Mouse (Mus musculus): ENCODE measurements at regions not wholly inside any gene's neighbourhood (a gene's known extent, or its start where the extent isn't known, plus 50 kb on each side); places are given as distances from the start of the nearest gene placed in this dataset.
A peak's percentile ranks its signal among the peaks of the same experiment; 100 is the strongest.

GRCm38 (mm10) chr7:124455659-124456058, 473.0 kb downstream of the Hs3st4 start:
- no peak for DNase-seq (ENCODE audit: inconsistent age in 2 of 2, low spot score in 1 of 2)

- no peak for DNase-seq (ENCODE audit: inconsistent age in 2 of 2, low spot score in 1 of 2)
Measured at GRCm38 (mm10) chr7:124487326-124487725, 504.7 kb downstream of the Hs3st4 start.

DNA sequence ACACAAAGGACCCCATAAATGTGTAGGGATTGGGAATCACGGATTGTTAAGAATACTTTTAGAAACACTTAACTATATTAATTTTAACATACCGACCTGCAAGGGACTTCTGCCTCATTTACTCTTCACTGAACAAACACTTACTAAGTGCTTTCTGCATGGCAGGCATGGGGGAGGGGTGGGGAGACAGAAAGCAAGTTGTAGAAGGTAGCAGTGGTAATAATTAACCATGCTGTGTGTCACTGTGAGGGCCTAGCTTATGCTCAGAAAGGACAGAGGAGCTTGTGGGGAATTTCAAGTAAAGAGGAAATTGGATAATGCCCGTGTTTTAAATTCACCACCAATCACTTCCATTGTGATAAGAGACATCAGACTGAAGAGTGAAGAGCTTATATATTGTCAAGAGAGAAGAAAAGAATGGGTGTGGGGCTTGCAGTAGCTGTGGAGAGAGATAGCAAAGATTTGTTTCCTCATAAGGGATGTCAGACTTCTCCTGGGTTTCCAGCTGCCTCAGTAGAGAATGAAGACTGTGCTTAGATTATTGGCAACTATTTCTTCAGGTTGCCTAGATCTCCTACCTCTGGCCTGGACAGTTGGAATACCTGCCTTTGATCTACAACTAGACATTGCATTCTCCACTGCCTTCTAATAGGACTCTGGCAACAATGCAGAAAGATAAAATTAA, 508.6 kb downstream of the Hs3st4 start:
- DNase-seq (ENCODE audit: inconsistent age in 2 of 2, low spot score in 1 of 2) = no peak

- DNase-seq (ENCODE audit: inconsistent age in 2 of 2, low spot score in 1 of 2) = peak in 1 of 2 experiments; percentile 57
Measured at GRCm38 (mm10) chr7:124491851-124492390, 509.3 kb downstream of the Hs3st4 start.

GRCm38 (mm10) chr7:124500636-124501035, 518.0 kb downstream of the Hs3st4 start:
- peak in 1 of 2 experiments; percentile 20 for DNase-seq (ENCODE audit: inconsistent age in 2 of 2, low spot score in 1 of 2)

DNA sequence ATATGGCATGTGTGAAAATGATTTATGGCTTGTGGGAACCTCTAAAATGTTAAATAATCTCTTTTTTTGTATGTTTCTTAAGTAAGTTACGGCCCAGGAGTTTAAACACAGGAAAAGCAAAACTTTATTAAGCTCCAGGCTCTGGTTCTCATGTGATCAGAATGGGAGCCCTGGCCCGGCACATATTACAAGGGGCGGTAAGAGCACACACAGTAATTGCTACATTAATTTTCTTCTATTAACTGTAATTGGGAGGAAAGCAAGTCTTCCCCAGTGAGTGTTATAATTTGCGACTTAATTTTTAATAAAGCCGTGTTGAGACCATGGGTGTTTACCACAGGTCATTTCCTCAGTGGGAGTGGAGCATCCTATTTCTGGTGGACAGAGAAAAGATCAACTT, 520.1 kb downstream of the Hs3st4 start:
- DNase-seq (ENCODE audit: inconsistent age in 2 of 2, low spot score in 1 of 2) = no peak

GRCm38 (mm10) chr7:124549038-124549437, 566.4 kb downstream of the Hs3st4 start:
- no peak for DNase-seq (ENCODE audit: inconsistent age in 2 of 2, low spot score in 1 of 2)

- DNase-seq (ENCODE audit: inconsistent age in 2 of 2, low spot score in 1 of 2) = no peak
Measured at GRCm38 (mm10) chr7:124557213-124557612, 574.5 kb downstream of the Hs3st4 start.

GRCm38 (mm10) chr7:124570804-124571203, 588.1 kb downstream of the Hs3st4 start:
- DNase-seq (ENCODE audit: inconsistent age in 2 of 2, low spot score in 1 of 2) = no peak

DNA sequence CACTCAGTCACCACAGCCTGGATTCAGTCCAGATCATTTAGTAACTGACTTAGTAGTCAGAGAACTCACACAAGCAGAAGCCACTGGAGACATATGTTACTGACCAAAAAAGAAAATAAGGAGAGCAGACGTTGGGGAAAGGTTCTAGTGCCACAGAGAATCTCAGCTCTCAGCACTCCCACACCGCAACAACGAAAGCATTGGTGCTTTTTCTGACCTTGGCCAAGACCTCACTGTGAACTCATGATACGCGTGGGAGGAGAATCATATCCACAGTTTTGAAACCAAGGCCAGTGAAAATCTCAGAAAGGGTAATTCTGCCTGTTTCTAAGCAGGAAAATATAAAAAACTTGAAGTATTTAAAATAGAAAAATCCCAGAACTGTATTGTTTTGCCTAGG, 591.0 kb downstream of the Hs3st4 start:
- peak; percentile 13 to 64 for DNase-seq (ENCODE audit: inconsistent age in 2 of 2, low spot score in 1 of 2)

DNA sequence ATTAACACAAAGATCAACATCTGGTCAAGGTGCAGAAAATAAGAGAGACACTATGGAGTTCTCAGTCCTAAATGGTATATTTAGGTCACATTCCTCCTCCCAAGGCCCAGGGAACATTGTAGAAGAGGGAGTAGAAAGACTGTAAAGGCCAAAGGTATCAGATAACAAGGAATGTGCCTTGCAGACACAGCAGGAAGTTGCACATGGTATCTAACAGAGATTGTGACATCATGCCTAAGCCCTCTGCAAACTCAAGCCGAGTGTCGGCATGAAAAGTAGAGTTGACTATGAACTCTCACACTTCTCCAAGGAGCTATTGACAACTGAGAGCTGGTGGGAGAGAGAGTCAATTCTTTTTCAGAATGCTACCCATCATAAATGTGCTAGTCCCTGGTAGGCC, 598.7 kb downstream of the Hs3st4 start:
- no peak for DNase-seq (ENCODE audit: inconsistent age in 2 of 2, low spot score in 1 of 2)

DNA sequence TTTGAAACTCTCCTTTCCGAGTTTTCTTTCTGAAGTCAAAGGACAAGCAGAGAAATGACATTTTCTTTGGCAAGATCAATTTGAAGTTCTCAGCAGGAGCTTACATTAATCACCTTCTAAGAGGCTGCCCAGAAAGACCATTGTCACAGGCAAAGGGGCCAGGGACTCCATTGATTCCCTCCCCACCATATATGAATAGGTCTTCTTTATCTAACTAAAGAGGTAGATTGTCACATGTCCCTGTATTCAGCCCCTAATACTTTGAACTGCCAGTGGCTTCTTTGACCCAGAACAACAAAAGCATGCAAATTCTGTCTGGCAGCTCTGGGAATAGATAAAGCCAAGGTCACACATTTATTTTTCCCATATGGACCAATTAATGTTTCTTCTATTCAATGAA, 602.6 kb downstream of the Hs3st4 start:
- DNase-seq (ENCODE audit: inconsistent age in 2 of 2, low spot score in 1 of 2) = no peak

GRCm38 (mm10) chr7:124591369-124591768, 608.7 kb downstream of the Hs3st4 start:
- DNase-seq (ENCODE audit: inconsistent age in 2 of 2, low spot score in 1 of 2) = no peak

DNA sequence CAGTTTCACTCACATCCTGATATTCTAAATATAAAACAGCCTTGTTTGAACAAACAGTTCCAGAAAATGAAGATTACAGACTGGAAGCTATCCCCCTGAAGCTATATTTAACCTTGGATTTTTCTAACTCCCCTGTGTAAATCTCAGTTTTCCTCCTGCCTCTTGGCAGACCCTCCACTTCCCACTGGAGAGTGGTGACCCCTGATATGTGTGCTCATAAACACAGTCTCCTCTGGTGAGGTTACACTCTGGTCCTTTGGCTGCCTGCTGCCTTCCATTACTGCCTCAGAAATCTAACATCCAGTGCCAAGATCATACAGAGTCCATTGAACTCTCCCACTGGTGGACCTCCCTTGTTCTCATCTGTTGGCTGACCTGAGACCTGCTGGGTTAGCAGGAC, 610.8 kb downstream of the Hs3st4 start:
- no peak for DNase-seq (ENCODE audit: inconsistent age in 2 of 2, low spot score in 1 of 2)

- no peak for DNase-seq (ENCODE audit: inconsistent age in 2 of 2, low spot score in 1 of 2)
Measured at GRCm38 (mm10) chr7:124600767-124601166, 618.1 kb downstream of the Hs3st4 start.

- DNase-seq (ENCODE audit: inconsistent age in 2 of 2, low spot score in 1 of 2) = no peak
Measured at GRCm38 (mm10) chr7:124604581-124604980, 621.9 kb downstream of the Hs3st4 start.

DNA sequence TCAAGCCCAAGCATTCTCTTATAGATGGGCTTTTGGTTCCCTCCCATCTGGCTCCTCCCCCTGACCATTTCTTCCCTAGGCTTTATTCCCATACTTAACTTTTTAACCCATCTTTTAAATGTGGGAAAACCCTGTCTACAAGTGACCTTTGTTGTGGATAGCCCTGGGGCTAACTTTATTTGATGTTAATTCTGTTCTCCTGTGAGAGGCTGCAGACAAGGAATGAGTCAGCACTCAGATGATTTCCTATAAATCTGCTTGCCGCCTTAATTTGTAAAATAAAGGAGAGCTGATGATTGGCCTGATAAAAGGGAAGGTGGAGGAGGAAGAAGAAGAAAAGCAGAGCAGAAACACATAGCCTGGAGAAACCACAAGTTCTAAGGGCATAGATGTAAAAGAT, 623.3 kb downstream of the Hs3st4 start:
- DNase-seq (ENCODE audit: inconsistent age in 2 of 2, low spot score in 1 of 2) = no peak

DNA sequence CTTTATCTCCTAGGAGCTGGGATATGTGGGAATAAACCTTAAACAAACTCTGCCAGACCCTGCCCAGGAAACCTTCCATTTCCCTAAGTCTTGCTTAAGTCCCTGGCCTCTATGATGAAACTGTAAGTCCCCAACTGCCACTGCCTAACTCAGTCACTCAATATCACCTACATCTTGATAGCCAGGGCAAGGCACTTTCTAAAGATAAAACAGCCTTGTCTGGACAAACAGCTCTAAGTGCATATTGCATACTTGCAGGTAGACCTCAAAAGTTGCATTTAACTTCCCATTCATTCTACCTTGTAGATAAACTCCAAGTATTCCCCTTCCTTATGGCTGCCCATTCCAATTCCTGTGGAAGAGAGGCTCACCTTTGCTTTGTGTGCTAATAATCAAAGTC, 624.4 kb downstream of the Hs3st4 start:
- no peak for DNase-seq (ENCODE audit: inconsistent age in 2 of 2, low spot score in 1 of 2)

DNA sequence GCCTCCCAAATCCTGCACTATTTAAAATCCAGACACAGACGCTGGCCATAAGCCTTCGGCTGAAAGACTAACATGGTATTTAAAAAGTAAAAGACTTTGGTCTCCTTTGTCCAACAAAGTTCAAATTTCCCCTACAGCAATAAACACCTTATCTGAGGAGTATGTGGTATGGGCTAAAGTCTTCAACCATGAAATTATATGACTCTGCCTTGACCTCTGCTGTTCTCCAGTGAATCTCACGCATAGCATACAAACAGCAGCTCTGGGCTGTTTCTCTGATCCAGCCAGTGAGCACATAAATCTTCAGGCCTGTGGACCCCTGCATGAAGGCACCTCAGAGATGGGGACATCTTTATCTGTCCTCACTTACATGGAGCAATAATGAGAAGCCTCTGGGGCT, 627.8 kb downstream of the Hs3st4 start:
- DNase-seq (ENCODE audit: inconsistent age in 2 of 2, low spot score in 1 of 2) = no peak

- DNase-seq (ENCODE audit: inconsistent age in 2 of 2, low spot score in 1 of 2) = no peak
Measured at GRCm38 (mm10) chr7:124647131-124647530, 664.5 kb downstream of the Hs3st4 start.

- no peak for DNase-seq (ENCODE audit: inconsistent age in 2 of 2, low spot score in 1 of 2)
Measured at GRCm38 (mm10) chr7:124667180-124667968, 684.7 kb downstream of the Hs3st4 start.

GRCm38 (mm10) chr7:124668058-124668457, 685.4 kb downstream of the Hs3st4 start:
- DNase-seq (ENCODE audit: inconsistent age in 2 of 2, low spot score in 1 of 2) = no peak

All from adrenal gland, adult (tissue).